Mouse (Mus musculus): ENCODE data around the gene 4933415A04Rik.

DNA sequence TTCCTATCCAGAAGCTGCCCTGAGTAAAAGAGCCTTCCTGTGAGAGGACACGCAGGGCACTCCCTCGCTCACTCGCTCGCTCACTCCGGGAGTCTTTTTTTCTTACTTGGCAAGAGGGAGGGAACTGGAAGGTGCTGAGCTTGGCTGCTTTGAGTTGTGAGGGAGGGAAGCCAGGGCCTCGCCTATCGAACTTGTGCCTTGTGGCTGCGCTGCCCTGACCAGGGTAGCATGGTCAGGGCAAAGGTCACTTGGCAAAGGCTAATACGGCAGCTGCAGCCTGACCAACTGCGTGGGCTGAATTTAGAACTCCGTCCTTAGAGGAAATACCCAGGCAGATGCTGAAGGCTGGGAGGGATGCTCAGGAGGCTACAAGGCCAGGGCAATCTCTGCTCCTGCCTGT lies 37.1 kb upstream of the 4933415A04Rik start:
- no peak for TF ChIP-seq CTCF (conservative IDR thresholded peaks at IDR 0.05; ENCODE audit: insufficient read depth, insufficient read length, low read depth, low read length)
- no peak for TF ChIP-seq POLR2A (IDR thresholded peaks at IDR 0.05; ENCODE audit: low read depth, low read length)

All from kidney, adult 2 months (tissue).